Mouse (Mus musculus): ENCODE measurements around the gene Wfs1. TPM values are rescaled to one million over a fixed set of nuclear protein-coding genes. Genes with fewer than 3 reads are reported as not detected.

The Wfs1 gene
- polyA plus RNA-seq, 1 experiment, result 83.4 TPM

DNA sequence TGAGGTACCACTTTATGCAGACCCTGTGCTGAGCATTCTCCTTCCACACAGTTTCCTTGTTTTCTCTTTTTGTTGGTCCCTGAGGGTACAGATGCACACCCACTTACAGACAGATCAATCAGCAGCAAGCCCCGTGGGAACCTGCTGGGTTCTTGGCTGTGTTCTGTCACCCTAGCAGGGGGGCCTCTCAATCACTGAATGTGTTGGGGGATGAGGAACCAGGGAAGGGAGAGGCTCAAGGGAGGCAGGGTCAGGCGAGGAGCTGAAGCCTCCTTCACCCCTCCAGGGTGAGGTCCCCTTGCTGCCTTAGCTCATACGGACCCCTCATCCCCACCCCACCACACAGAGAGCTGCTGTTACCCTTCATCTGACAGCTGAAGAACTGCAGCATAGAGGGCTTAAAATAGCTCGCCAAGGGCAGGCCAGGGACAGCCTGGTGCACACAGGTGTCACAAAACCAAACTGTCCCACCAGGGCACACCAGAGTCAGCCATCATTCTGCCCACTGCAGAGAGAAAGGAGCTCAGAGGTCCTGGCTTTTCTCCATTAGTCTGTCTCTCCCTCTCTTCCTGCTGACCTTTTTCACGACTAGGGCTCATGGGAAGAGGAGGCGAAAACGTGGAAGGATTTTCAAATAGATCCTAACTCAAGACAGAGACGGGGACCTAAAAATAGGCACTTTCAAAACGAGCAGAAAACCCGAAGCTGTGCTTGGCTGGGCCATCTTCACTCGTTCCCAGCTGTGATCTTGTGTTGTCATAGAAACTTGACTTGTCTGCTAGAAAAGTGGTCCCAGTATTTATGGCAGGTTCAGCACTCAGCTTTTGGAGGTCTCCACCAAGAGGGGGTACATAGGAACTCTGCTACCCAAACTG, 64.9 kb downstream of the Wfs1 start:
- no peak overlapping the region for H3ac ChIP-seq (ENCODE audit: control insufficient read depth, insufficient read length)
- no peaks in the 10 kb centered on the region for H3K79me2 ChIP-seq (ENCODE audit: control insufficient read depth, insufficient read depth)
- H3K36me3 ChIP-seq (ENCODE audit: control insufficient read depth, insufficient read depth), result no peaks in the 10 kb centered on the region
- peak in 2 of 3 experiments; percentile 12 to 40 for TF ChIP-seq MYOD1 (IDR thresholded peaks at IDR 0.05; ENCODE audit: control insufficient read depth in 1 of 3, insufficient read length in 2 of 3, low read depth in 2 of 3)
- peak in 1 of 3 experiments; percentile 11 for TF ChIP-seq MYOG (IDR thresholded peaks at IDR 0.05; ENCODE audit: control insufficient read depth in 1 of 3, insufficient read depth in 1 of 3, insufficient read length in 2 of 3, low read depth in 2 of 3)
- TF ChIP-seq SRF (IDR thresholded peaks at IDR 0.05; ENCODE audit: control insufficient read depth, insufficient read length, low read depth), result no peak
- TF ChIP-seq POLR2A (IDR thresholded peaks at IDR 0.05; ENCODE audit: insufficient read length, low read depth), result no peak
- no peak overlapping the region for H3K4me2 ChIP-seq (ENCODE audit: low read depth)
- peaks cover 32% of the 10 kb centered on the region for H3K27me3 ChIP-seq (ENCODE audit: control insufficient read depth, insufficient read depth, insufficient read length)
- H3K4me3 ChIP-seq, result no peak overlapping the region

DNA sequence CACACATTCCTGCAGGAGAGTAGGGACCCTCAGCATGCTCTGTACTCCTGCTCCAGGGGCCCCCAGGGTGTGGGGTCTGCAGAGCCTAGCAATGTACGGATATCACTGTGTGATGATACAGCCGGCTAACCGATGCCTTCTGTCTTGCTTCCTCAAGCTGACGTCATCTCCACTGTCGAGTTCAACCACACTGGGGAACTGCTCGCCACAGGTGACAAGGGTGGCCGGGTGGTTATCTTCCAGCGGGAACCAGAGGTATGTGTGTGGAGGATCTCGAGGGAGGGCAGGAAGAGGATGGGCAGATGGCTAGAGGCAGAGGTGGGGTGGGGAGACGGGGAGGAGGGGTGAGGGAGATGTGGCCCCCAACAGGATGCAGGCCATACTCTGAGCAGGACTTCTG, 66.2 kb downstream of the Wfs1 start:
- TF ChIP-seq POLR2AphosphoS2 (IDR thresholded peaks at IDR 0.05; ENCODE audit: insufficient read length, low read depth), result no peak
- TF ChIP-seq TCF3 (IDR thresholded peaks at IDR 0.05; ENCODE audit: insufficient read length, low read depth), result no peak
- TF ChIP-seq REST (IDR thresholded peaks at IDR 0.05; ENCODE audit: insufficient read depth, insufficient read length), result no peak
- no peak for TF ChIP-seq SRF (IDR thresholded peaks at IDR 0.05; ENCODE audit: control insufficient read depth, insufficient read length, low read depth)
- no peak for TF ChIP-seq USF1 (IDR thresholded peaks at IDR 0.05; ENCODE audit: low read depth)
- no peak for TF ChIP-seq TCF12 (IDR thresholded peaks at IDR 0.05; ENCODE audit: insufficient read depth, poor library complexity, severe bottlenecking)
- TF ChIP-seq MYOG (IDR thresholded peaks at IDR 0.05; ENCODE audit: control insufficient read depth in 1 of 3, insufficient read depth in 1 of 3, insufficient read length in 2 of 3, low read depth in 2 of 3), result no peak
- TF ChIP-seq POLR2A (IDR thresholded peaks at IDR 0.05; ENCODE audit: insufficient read length, low read depth), result no peak
- TF ChIP-seq MYOD1 (IDR thresholded peaks at IDR 0.05; ENCODE audit: control insufficient read depth in 1 of 3, insufficient read length in 2 of 3, low read depth in 2 of 3), result no peak
- no peak for TF ChIP-seq E2F4 (IDR thresholded peaks at IDR 0.05; ENCODE audit: insufficient read depth)
- TF ChIP-seq MAX (IDR thresholded peaks at IDR 0.05; ENCODE audit: low read depth), result no peak
- TF ChIP-seq CEBPB (IDR thresholded peaks at IDR 0.05; ENCODE audit: insufficient read depth, poor library complexity, severe bottlenecking), result no peak

DNA sequence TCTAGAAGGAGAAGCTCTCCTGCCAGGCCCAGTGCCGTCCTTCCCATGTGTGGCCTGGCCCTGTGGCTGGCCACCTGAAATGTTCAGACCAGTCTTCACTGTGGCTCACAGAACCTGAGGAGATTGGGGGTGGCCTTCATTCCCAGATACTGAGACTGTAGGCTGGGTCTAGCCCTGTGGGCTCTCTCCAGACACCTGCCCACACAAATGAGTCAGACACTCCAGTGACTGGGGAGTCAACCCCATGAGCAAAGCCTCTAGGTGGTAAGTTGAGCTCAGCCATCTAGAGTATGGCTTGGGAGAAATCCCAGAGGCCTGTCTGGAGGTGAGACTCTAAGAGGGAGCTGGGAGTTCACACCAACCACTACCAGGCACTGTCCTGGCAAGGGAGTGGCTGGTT, 67.1 kb downstream of the Wfs1 start:
- no peak overlapping the region for H3ac ChIP-seq (ENCODE audit: control insufficient read depth, insufficient read length)
- no peak overlapping the region for H3K4me2 ChIP-seq (ENCODE audit: low read depth)
- H3K36me3 ChIP-seq (ENCODE audit: control insufficient read depth, insufficient read depth), result no peaks in the 10 kb centered on the region
- H3K27me3 ChIP-seq (ENCODE audit: control insufficient read depth, insufficient read depth, insufficient read length), result peaks cover 46% of the 10 kb centered on the region
- TF ChIP-seq MYOD1 (IDR thresholded peaks at IDR 0.05; ENCODE audit: control insufficient read depth in 1 of 3, insufficient read length in 2 of 3, low read depth in 2 of 3) (peak in 1 of 3 experiments; percentile 4), SRF (IDR thresholded peaks at IDR 0.05; ENCODE audit: control insufficient read depth, insufficient read length, low read depth) (no peak)
- no peaks in the 10 kb centered on the region for H3K79me2 ChIP-seq (ENCODE audit: control insufficient read depth, insufficient read depth)
- H3K4me3 ChIP-seq, result no peak overlapping the region

More for the DNA sequence above, 66.2 kb downstream of the Wfs1 start:
- H3K4me2 ChIP-seq (ENCODE audit: low read depth), result no peak overlapping the region
- no peaks in the 10 kb centered on the region for H3K36me3 ChIP-seq (ENCODE audit: control insufficient read depth, insufficient read depth)
- H3K79me2 ChIP-seq (ENCODE audit: control insufficient read depth, insufficient read depth), result no peaks in the 10 kb centered on the region
- no peak overlapping the region for H3K4me3 ChIP-seq
- H3K27me3 ChIP-seq (ENCODE audit: control insufficient read depth, insufficient read depth, insufficient read length), result peaks cover 44% of the 10 kb centered on the region
- no peak overlapping the region for H3ac ChIP-seq (ENCODE audit: control insufficient read depth, insufficient read length)

DNA sequence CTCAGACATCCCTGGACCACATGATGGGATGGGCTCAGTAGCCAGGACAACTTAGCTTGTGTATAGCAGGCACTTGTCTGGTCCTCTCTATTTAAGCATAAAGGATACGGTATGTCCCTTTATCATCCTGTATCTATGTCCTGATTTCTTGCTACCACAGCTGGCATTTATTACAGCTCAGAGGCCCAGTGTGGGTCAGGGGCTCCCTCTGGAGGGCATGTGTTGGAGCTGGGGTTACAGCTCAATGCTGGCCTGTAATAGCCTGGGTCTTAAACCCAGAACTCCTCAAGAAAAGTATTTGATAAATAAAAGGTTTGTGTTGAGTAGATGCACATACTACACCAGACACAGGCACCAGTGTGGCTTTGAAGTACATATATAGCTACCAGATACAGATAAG, 68.9 kb downstream of the Wfs1 start:
- no peak overlapping the region for H3K4me2 ChIP-seq (ENCODE audit: low read depth)
- H3K36me3 ChIP-seq (ENCODE audit: control insufficient read depth, insufficient read depth), result no peaks in the 10 kb centered on the region
- no peak overlapping the region for H3K4me3 ChIP-seq
- H3K79me2 ChIP-seq (ENCODE audit: control insufficient read depth, insufficient read depth), result no peaks in the 10 kb centered on the region
- H3ac ChIP-seq (ENCODE audit: control insufficient read depth, insufficient read length), result no peak overlapping the region
- H3K27me3 ChIP-seq (ENCODE audit: control insufficient read depth, insufficient read depth, insufficient read length), result peaks cover 45% of the 10 kb centered on the region
- TF ChIP-seq MYOD1 (IDR thresholded peaks at IDR 0.05; ENCODE audit: control insufficient read depth in 1 of 3, insufficient read length in 2 of 3, low read depth in 2 of 3) (no peak), POLR2A (IDR thresholded peaks at IDR 0.05; ENCODE audit: insufficient read length, low read depth) (no peak), MAX (IDR thresholded peaks at IDR 0.05; ENCODE audit: low read depth) (no peak), E2F4 (IDR thresholded peaks at IDR 0.05; ENCODE audit: insufficient read depth) (no peak), TCF12 (IDR thresholded peaks at IDR 0.05; ENCODE audit: insufficient read depth, poor library complexity, severe bottlenecking) (no peak), SRF (IDR thresholded peaks at IDR 0.05; ENCODE audit: control insufficient read depth, insufficient read length, low read depth) (no peak), REST (IDR thresholded peaks at IDR 0.05; ENCODE audit: insufficient read depth, insufficient read length) (no peak), TCF3 (IDR thresholded peaks at IDR 0.05; ENCODE audit: insufficient read length, low read depth) (no peak), USF1 (IDR thresholded peaks at IDR 0.05; ENCODE audit: low read depth) (no peak), POLR2AphosphoS2 (IDR thresholded peaks at IDR 0.05; ENCODE audit: insufficient read length, low read depth) (no peak), CEBPB (IDR thresholded peaks at IDR 0.05; ENCODE audit: insufficient read depth, poor library complexity, severe bottlenecking) (no peak), MYOG (IDR thresholded peaks at IDR 0.05; ENCODE audit: control insufficient read depth in 1 of 3, insufficient read depth in 1 of 3, insufficient read length in 2 of 3, low read depth in 2 of 3) (no peak)

DNA sequence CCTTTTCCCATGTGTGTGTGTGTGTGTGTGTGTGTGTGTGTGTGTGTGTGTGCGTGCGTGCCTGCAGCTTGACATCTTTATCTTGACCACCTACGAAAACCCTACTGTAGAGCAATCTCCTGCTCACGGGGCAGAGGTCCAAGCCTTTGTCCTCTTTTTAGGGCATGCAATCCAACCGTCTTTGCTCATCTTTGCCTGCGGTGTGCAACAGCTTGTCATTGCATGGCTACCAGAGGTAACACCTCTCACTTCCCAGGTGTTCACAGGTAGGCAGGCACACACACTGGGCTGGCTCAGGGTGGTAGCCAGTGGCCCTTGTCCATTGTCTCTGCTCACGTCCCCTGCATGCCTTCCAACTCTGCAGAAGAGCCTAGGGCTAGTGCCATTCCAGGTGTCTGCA, 71.0 kb downstream of the Wfs1 start:
- Histone ChIP-seq H3K4me3 (no peak overlapping the region), H3K79me2 (ENCODE audit: control insufficient read depth, insufficient read depth) (no peaks in the 10 kb centered on the region), H3K27me3 (ENCODE audit: control insufficient read depth, insufficient read depth, insufficient read length) (peaks cover 65% of the 10 kb centered on the region), H3K4me2 (ENCODE audit: low read depth) (no peak overlapping the region), H3K36me3 (ENCODE audit: control insufficient read depth, insufficient read depth) (no peaks in the 10 kb centered on the region), H3ac (ENCODE audit: control insufficient read depth, insufficient read length) (no peak overlapping the region)
- no peak for TF ChIP-seq POLR2AphosphoS2 (IDR thresholded peaks at IDR 0.05; ENCODE audit: insufficient read length, low read depth)
- TF ChIP-seq MAX (IDR thresholded peaks at IDR 0.05; ENCODE audit: low read depth), result no peak
- no peak for TF ChIP-seq TCF3 (IDR thresholded peaks at IDR 0.05; ENCODE audit: insufficient read length, low read depth)
- no peak for TF ChIP-seq E2F4 (IDR thresholded peaks at IDR 0.05; ENCODE audit: insufficient read depth)
- TF ChIP-seq TCF12 (IDR thresholded peaks at IDR 0.05; ENCODE audit: insufficient read depth, poor library complexity, severe bottlenecking), result no peak
- no peak for TF ChIP-seq CEBPB (IDR thresholded peaks at IDR 0.05; ENCODE audit: insufficient read depth, poor library complexity, severe bottlenecking)
- TF ChIP-seq SRF (IDR thresholded peaks at IDR 0.05; ENCODE audit: control insufficient read depth, insufficient read length, low read depth), result no peak
- no peak for TF ChIP-seq POLR2A (IDR thresholded peaks at IDR 0.05; ENCODE audit: insufficient read length, low read depth)
- TF ChIP-seq USF1 (IDR thresholded peaks at IDR 0.05; ENCODE audit: low read depth), result no peak
- no peak for TF ChIP-seq REST (IDR thresholded peaks at IDR 0.05; ENCODE audit: insufficient read depth, insufficient read length)
- TF ChIP-seq MYOG (IDR thresholded peaks at IDR 0.05; ENCODE audit: control insufficient read depth in 1 of 3, insufficient read depth in 1 of 3, insufficient read length in 2 of 3, low read depth in 2 of 3), result no peak
- no peak for TF ChIP-seq MYOD1 (IDR thresholded peaks at IDR 0.05; ENCODE audit: control insufficient read depth in 1 of 3, insufficient read length in 2 of 3, low read depth in 2 of 3)

All from myocyte (in vitro differentiated cells).